Mouse (Mus musculus) hindbrain, embryonic 15.5 days (tissue): ENCODE data around the gene 4930507D05Rik. TPM values are rescaled to one million over a fixed set of nuclear protein-coding genes. Genes with fewer than 3 reads are reported as not detected.
A peak's percentile ranks its signal among the peaks of the same experiment; 100 is the strongest.

Experiments
- ATAC-seq: fragments of 200-750 bp; cut with Nextera tagmentation; 2 replicates; pipeline ENCODE4 v1.8.0; 2017; ENCODE audit warnings: low read depth, moderate number of reproducible peaks, moderate TSS enrichment; ENCODE audit not compliant: low FRiP score
- H3K27ac ChIP-seq: fragments of 300-500 bp; sonication (generic); replicated peaks from 2 replicates; pipeline ENCODE4 v1.5.1; 2015; ENCODE audit warnings: mild to moderate bottlenecking, inconsistent platforms
- H3K27me3 ChIP-seq: fragments of 300-500 bp; sonication (generic); 2 replicates; pipeline ENCODE4 v1.6.1; 2015; ENCODE audit warnings: control low read depth, inconsistent platforms
- H3K36me3 ChIP-seq: fragments of 300-500 bp; sonication (generic); 2 replicates; pipeline ENCODE4 v1.6.1; 2015; ENCODE audit warnings: control low read depth, inconsistent platforms
- H3K4me1 ChIP-seq: fragments of 300-500 bp; sonication (generic); replicated peaks from 2 replicates; pipeline ENCODE4 v1.6.1; 2015; ENCODE audit warnings: control low read depth, inconsistent platforms
- H3K4me2 ChIP-seq: fragments of 300-500 bp; sonication (generic); 2 replicates; pipeline ENCODE4 v1.6.1; 2015; ENCODE audit warnings: moderate library complexity, mild to moderate bottlenecking, inconsistent platforms
- H3K4me3 ChIP-seq: fragments of 300-500 bp; sonication (generic); 2 replicates; pipeline ENCODE4 v1.5.1; 2015; ENCODE audit warnings: mild to moderate bottlenecking, inconsistent platforms
- H3K9ac ChIP-seq: fragments of 300-500 bp; sonication (generic); 2 replicates; pipeline ENCODE4 v1.6.1; 2015; ENCODE audit warnings: inconsistent platforms
- H3K9me3 ChIP-seq: fragments of 300-500 bp; sonication (generic); 2 replicates; pipeline ENCODE4 v1.6.1; 2016; ENCODE audit warnings: control low read depth, inconsistent platforms
- WGBS: fragments of 180-500 bp; shearing (Covaris S2); methylation state at CpG from one replicate; pipeline ENCODE4 v1.1.7; 2015; 5-methylcytosine and 5-hydroxymethylcytosine counted together
- polyA plus RNA-seq: library from polyadenylated mRNA; unstranded; fragments of >200 nt; fragmentation: Nextera tagmentation; extraction: Ambion mirVana; gene quantifications from 2 replicates; pipeline ENCODE4 v1.2.1, GENCODE M21; 2015

Gene 4930507D05Rik
- 0.91 and 0.98 TPM in 2 replicates for polyA plus RNA-seq

DNA sequence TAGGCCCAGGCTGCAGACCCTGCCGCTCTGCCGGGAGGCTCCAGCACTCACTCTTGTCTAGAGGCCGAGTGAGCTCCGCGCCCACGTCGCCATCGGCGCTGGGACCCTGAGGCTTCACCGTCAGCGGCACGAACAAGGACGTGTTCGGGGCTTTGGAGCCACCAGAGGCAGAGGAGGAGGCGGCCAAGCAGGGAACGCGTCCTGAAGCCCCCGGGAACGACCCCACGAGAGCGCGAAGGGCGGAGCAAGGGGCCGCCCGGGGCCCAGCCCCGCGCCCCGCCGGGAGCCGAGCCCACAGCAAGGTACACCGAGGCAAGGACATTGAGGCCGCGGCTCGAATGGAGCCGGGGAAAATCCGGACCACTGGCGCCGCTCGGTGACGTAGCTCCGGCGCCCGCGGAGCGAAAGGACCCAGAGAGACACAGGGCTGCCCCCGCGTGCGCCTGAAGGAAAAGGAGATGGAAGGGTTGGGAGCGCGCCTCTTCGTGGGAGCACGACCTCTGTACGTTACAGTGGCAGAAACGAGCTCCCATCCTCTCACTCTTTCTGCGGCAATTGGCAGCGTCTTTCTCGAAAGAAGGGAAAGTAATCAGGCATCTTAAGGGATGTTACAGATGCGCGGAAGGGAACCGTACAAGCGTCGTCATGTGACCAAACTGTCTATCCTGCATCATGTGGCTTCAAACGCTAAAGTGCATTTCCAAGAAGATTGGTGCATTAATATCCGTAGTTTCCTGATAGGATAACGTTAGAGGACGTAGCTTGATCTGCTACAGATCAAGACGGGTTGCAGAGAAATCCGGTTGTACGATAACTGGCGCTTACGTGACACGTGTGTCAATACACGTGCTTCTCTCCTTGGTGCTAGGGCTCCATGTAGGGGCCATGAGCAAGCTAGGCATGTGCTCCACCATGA, at the start of gene 4930507D05Rik, which contains the start of gene Supv3l1:
Gene 4930507D05Rik, plus strand, starts transcription at position 126 of the 916 bp plus-strand sequence.
Gene Supv3l1, minus strand, starts transcription at position 375 of the 916 bp plus-strand sequence.
- no peaks in the 10 kb centered on the region for H3K27me3 ChIP-seq
- peak within 1 kb of the TSS; percentile 98 for H3K27ac ChIP-seq
- no peaks in the 10 kb centered on the region for H3K9me3 ChIP-seq
- peak; percentile 95 for ATAC-seq
- H3K4me1 ChIP-seq: peaks cover 20% of the 10 kb centered on the region
- peak within 1 kb of the TSS; percentile 96 for H3K9ac ChIP-seq
- peaks cover 29% of the 10 kb centered on the region for H3K36me3 ChIP-seq
- WGBS: under 1% methylated on average over 73 of the region's 73 CpGs
- H3K4me2 ChIP-seq: peak within 1 kb of the TSS; percentile 73
- peak within 1 kb of the TSS; percentile 88 for H3K4me3 ChIP-seq

DNA sequence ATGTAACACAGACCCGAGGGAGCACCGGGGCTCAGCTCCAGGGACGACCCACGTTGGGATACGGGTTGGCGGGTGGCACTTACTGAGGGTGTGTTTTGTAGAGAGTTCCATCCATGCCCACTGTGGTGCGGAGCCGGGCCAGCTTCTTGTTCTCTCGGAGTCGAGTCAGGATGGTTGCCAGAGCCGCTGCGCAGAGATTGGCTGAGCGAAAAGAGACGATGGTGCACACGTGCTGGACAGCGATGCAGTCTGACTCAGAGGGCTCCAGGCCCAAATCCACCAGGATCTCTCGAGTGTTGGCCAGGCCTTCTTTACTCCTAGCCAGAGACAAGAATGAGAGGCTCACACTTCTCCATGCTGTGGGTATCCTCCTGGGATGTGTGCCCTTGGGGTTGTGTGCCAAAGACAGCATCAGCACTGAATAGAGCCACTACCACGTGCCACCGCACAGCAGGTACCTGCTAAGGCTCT, 47.6 kb upstream of the 4930507D05Rik start:
- Histone ChIP-seq H3K9ac (no peak overlapping the region), H3K27ac (no peak overlapping the region), H3K27me3 (no peaks in the 10 kb centered on the region), H3K9me3 (no peaks in the 10 kb centered on the region), H3K36me3 (no peaks in the 10 kb centered on the region), H3K4me3 (no peak overlapping the region), H3K4me2 (no peak overlapping the region), H3K4me1 (no peaks in the 10 kb centered on the region)
- 82% methylated on average over 19 of the region's 19 CpGs for WGBS
- 0 out of 2 replicates have a peak, but pooled peaks have one; percentile 8 for ATAC-seq

GRCm38 (mm10) chr10:62404901-62405300, 44.4 kb upstream of the 4930507D05Rik start:
- no peak overlapping the region for H3K27ac ChIP-seq
- no peaks in the 10 kb centered on the region for H3K4me1 ChIP-seq
- no peak overlapping the region for H3K9ac ChIP-seq
- H3K36me3 ChIP-seq: no peaks in the 10 kb centered on the region
- H3K4me2 ChIP-seq: peak overlapping the region; percentile 26
- no peak overlapping the region for H3K4me3 ChIP-seq
- H3K9me3 ChIP-seq: no peaks in the 10 kb centered on the region
- 49% methylated on average over 14 of the region's 14 CpGs for WGBS
- no peak for ATAC-seq
- no peaks in the 10 kb centered on the region for H3K27me3 ChIP-seq

- 9% methylated on average over 5 of the region's 5 CpGs for WGBS
- no peaks in the 10 kb centered on the region for H3K9me3 ChIP-seq
- H3K4me1 ChIP-seq: no peaks in the 10 kb centered on the region
- H3K9ac ChIP-seq: no peak overlapping the region
- H3K4me2 ChIP-seq: no peak overlapping the region
- H3K4me3 ChIP-seq: no peak overlapping the region
- no peaks in the 10 kb centered on the region for H3K36me3 ChIP-seq
- H3K27ac ChIP-seq: no peak overlapping the region
- ATAC-seq: peak; percentile 77; the same call in 1 of the 2 replicates
- no peaks in the 10 kb centered on the region for H3K27me3 ChIP-seq
Observed at GRCm38 (mm10) chr10:62410943-62411342, 38.3 kb upstream of the 4930507D05Rik start.

DNA sequence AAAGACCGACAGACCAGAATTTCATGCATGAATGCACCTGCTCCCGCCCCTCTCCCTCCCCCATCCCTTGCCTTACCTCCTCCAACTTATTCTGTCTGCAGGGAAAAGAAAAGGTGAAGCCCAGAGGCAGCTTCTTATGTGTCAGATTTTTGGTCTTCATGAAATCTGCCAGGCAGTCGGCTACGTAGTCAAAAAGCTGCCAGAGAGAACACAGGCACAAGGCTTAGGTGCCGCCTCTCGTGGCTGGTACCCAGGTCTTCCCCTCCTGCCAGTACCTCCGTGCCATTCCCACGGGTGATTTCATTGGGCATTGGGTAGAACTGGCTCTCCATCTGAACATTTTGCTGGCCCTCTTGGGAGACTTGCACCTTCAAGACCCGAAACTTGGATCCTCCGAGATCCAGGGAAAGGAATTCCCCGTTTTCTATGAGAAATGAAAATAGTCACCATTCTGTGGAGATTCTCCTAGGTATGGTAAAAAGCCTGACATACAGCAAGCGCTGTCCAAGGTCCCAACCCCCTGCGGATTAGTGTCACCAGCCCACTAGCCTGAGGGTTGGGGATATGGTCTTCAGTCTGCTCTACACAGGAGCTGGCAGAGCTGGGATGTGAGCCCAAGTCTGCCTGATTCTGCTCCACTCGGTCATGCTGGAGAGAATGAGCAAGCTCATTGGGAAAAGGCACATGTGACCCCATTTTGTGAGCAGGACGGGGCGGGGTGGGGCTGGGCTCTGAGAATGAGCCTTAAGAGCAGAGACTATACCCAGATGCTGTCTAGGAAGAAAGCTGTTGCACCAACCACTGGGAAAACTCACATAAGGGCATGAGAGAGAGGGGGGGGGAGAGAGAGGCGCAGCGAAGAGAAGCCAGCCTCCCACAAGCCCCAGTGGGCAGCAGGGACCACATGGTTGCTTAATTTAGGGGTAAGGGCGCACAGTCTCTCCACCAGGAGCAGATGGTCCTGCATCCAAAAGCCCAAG, 37.6 kb upstream of the 4930507D05Rik start:
- WGBS: 72% methylated on average over 19 of the region's 19 CpGs
- ATAC-seq: no peak
- H3K4me2 ChIP-seq: no peak overlapping the region

DNA sequence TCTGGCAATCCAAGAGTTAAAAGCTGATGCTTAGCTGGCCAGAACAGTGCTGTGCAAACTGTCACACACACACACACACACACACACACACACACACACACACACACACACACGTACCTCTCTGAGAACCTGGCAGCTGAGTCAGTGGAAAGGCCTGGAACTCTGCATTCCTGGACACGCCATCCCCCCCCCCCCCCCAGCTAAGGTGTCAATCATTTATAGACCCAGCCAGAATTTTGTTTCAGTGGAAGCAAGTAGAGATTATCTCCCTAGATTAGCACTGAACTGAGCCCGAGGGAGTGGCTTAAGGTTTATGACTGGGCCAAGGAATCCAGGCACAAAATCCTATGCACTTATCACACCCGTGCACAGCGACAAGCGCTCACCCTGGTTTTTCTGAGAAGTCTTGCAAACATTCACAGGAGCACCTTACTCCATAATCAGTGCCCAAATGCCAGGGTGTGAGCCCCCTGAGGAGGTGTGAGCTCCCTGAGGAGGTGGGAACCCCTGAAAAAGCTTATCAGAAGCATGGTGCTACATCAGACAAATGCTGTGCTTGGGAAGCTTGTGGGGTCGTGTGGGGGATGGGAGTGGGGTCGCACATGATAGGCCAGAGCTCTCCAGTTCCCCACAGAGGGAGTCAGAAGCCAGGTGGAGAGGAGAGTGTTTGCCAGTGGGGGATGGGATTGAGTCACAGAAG, 36.2 kb upstream of the 4930507D05Rik start:
- Histone ChIP-seq H3K4me1 (no peaks in the 10 kb centered on the region), H3K4me3 (no peak overlapping the region), H3K36me3 (no peaks in the 10 kb centered on the region), H3K9ac (no peak overlapping the region), H3K4me2 (no peak overlapping the region), H3K9me3 (no peaks in the 10 kb centered on the region), H3K27me3 (no peaks in the 10 kb centered on the region), H3K27ac (no peak overlapping the region)
- 46% methylated on average over 7 of the region's 8 CpGs for WGBS
- ATAC-seq: no peak

More for the DNA sequence above, 37.6 kb upstream of the 4930507D05Rik start:
- Histone ChIP-seq H3K9me3 (no peaks in the 10 kb centered on the region), H3K4me1 (no peaks in the 10 kb centered on the region), H3K27ac (no peak overlapping the region), H3K9ac (no peak overlapping the region), H3K27me3 (no peaks in the 10 kb centered on the region), H3K4me3 (no peak overlapping the region), H3K36me3 (no peaks in the 10 kb centered on the region)

- H3K27me3 ChIP-seq: no peaks in the 10 kb centered on the region
- no peak overlapping the region for H3K4me3 ChIP-seq
- H3K4me1 ChIP-seq: no peaks in the 10 kb centered on the region
- WGBS: 67% methylated on average over 4 of the region's 4 CpGs
- H3K27ac ChIP-seq: no peak overlapping the region
- H3K36me3 ChIP-seq: no peaks in the 10 kb centered on the region
- no peak for ATAC-seq
- H3K9ac ChIP-seq: no peak overlapping the region
- no peaks in the 10 kb centered on the region for H3K9me3 ChIP-seq
- no peak overlapping the region for H3K4me2 ChIP-seq
Observed at GRCm38 (mm10) chr10:62413606-62413982, 35.7 kb upstream of the 4930507D05Rik start.

GRCm38 (mm10) chr10:62418831-62419356, 30.4 kb upstream of the 4930507D05Rik start:
- ATAC-seq: no peak
- Histone ChIP-seq H3K27ac (no peak overlapping the region), H3K9ac (no peak overlapping the region), H3K9me3 (no peaks in the 10 kb centered on the region), H3K36me3 (no peaks in the 10 kb centered on the region), H3K27me3 (no peaks in the 10 kb centered on the region), H3K4me2 (no peak overlapping the region), H3K4me1 (no peaks in the 10 kb centered on the region), H3K4me3 (no peak overlapping the region)
- WGBS: 48% methylated on average over 7 of the region's 7 CpGs

- ATAC-seq: no peak
Observed at GRCm38 (mm10) chr10:62419422-62419821, 29.9 kb upstream of the 4930507D05Rik start.

DNA sequence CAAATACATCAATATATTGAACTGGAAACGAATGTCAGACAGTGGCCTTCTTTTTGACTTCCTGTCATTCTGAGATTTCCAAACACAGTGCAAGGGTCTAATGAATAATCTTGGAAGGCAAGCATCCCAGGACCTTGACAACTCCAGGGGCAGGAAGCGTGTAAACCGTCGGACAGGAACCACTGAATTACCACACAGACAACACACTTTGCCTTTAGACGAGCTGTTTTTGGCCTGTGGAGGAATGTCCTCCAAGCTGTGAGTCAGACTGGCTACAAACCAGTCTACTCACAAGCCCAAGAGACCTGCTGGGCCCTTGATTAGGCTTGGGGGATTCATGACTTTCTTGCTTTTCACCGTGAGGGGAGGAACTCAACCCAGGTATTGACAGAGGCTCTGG, 28.9 kb upstream of the 4930507D05Rik start:
- no peaks in the 10 kb centered on the region for H3K9me3 ChIP-seq
- no peak overlapping the region for H3K9ac ChIP-seq
- H3K4me2 ChIP-seq: no peak overlapping the region
- H3K36me3 ChIP-seq: no peaks in the 10 kb centered on the region
- ATAC-seq: no peak
- no peak overlapping the region for H3K4me3 ChIP-seq
- WGBS: 70% methylated on average over 6 of the region's 6 CpGs
- H3K27ac ChIP-seq: no peak overlapping the region
- no peaks in the 10 kb centered on the region for H3K4me1 ChIP-seq
- no peaks in the 10 kb centered on the region for H3K27me3 ChIP-seq

More at GRCm38 (mm10) chr10:62419422-62419821, 29.9 kb upstream of the 4930507D05Rik start:
- H3K27me3 ChIP-seq: no peaks in the 10 kb centered on the region
- H3K9ac ChIP-seq: no peak overlapping the region
- no peaks in the 10 kb centered on the region for H3K36me3 ChIP-seq
- H3K4me2 ChIP-seq: no peak overlapping the region
- no peak overlapping the region for H3K27ac ChIP-seq
- H3K9me3 ChIP-seq: no peaks in the 10 kb centered on the region
- 83% methylated on average over 5 of the region's 5 CpGs for WGBS
- H3K4me1 ChIP-seq: no peaks in the 10 kb centered on the region
- no peak overlapping the region for H3K4me3 ChIP-seq

DNA sequence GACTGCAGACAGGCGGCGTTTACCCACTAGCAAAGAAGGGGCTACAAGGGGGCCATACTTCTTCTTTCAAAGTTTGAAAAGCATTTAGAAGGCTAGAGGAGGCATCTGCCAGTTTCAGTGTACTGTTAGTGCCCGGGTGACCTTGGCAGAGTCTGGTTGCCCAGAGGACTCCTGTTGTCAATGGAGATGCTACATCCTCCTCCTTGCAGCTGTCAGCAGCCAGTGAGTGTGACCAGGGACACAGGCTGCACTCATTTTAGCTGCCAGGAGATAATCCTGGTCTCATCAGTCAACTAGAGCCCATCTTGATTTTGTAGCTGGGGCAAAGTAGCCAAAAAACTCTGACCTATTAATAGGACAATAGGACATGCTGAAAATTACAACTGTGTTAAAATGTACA, 28.2 kb upstream of the 4930507D05Rik start:
- peak; percentile 66; the same call in 1 of the 2 replicates for ATAC-seq
- 79% methylated on average over 3 of the region's 3 CpGs for WGBS
- Histone ChIP-seq H3K4me3 (no peak overlapping the region), H3K4me1 (no peaks in the 10 kb centered on the region), H3K9ac (no peak overlapping the region), H3K36me3 (no peaks in the 10 kb centered on the region), H3K27me3 (no peaks in the 10 kb centered on the region), H3K9me3 (no peaks in the 10 kb centered on the region), H3K27ac (no peak overlapping the region), H3K4me2 (no peak overlapping the region)
